Mouse (Mus musculus) bone marrow, adult 2 months (tissue): ENCODE data around the gene Epb41l1.

Source experiments
- CTCF ChIP-seq: fragments of 200-500 bp; IDR thresholded peaks from 2 replicates; pipeline ENCODE4 v1.5.1; 2011; ENCODE audit warnings: low read length, control low read depth; ENCODE audit not compliant: control insufficient read depth, insufficient read depth
- POLR2A ChIP-seq: fragments of 200-500 bp; IDR thresholded peaks from 2 replicates; pipeline ENCODE4 v1.6.1; 2011; ENCODE audit warnings: low read depth, mild to moderate bottlenecking, control low read depth, low read length, borderline replicate concordance; ENCODE audit not compliant: control insufficient read depth

DNA sequence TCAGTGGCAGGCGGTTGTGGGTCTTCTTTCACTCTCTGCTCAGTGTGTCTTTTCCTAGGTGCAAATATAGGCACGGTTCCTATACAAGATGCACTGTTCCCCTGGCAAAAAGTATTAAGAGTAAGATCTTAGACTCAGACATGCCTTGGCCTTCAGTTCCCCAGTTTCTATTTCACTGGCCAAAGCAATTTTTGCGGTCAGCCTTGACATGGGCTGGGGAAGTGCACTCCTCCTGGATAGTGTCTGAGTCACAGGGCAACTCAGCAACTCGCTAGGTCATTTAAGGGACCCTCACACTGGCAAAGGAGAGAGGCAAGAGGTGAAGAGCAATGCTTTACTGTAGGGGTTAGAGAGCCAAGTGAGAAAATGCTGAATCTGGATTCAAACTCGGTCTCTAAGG lies 5.0 kb upstream of the Epb41l1 start:
- TF ChIP-seq POLR2A (no peak), CTCF (no peak)
